Mouse (Mus musculus): ENCODE data around the gene Bag6. TPM values are rescaled to one million over a fixed set of nuclear protein-coding genes. Genes with fewer than 3 reads are reported as not detected.
A peak's percentile ranks its signal among the peaks of the same experiment; 100 is the strongest.
"Not testable (repeated sequence)": the region's sequence is repeated elsewhere in the genome, so short reads cannot be mapped to it uniquely, and the experiment has no call there.

The Bag6 gene
- total and polyA plus RNA-seq, 2 experiments from 2014 or later, result 68.9 to 339 TPM

- peaks cover 25% of the 10 kb centered on the region for H3K36me3 ChIP-seq (ENCODE audit: insufficient read depth, low read length)
- under 1% methylated on average over 50 of the region's 50 CpGs for WGBS
These were observed 13.7 kb upstream of the Bag6 start, which contains the start of gene Gpank1 for GRCm38 (mm10) chr17:35121143-35121799. Gpank1 (plus strand) TSS chr17:35121455.

GRCm38 (mm10) chr17:35121871-35122303 lies 13.1 kb upstream of the Bag6 start, which contains the start of gene Csnk2b:
Csnk2b (minus strand) TSS chr17:35122053.
- TF ChIP-seq CTCF (IDR thresholded peaks at IDR 0.05), result peak; percentile 60
- Histone ChIP-seq H3K4me2 (ENCODE audit: low read depth, low read length, poor library complexity, severe bottlenecking) (peak within 1 kb of the TSS; percentile 94), H3K4me3 (ENCODE audit: low read depth, low read length) (peak within 1 kb of the TSS; percentile 92), H3K9ac (replicated peaks; ENCODE audit: low read length, poor library complexity, severe bottlenecking) (peak within 1 kb of the TSS; percentile 89), H3K9me3 (ENCODE audit: low read length) (no peaks in the 10 kb centered on the region), H3K4me1 (ENCODE audit: insufficient read depth, low read length) (peaks cover 4% of the 10 kb centered on the region; the same call in 1 of the 2 replicates), H3K36me3 (ENCODE audit: insufficient read depth, low read length) (peaks cover 23% of the 10 kb centered on the region), H3K27me3 (ENCODE audit: insufficient read depth, low read length) (no peaks in the 10 kb centered on the region), H3K27ac (ENCODE audit: low read depth, low read length) (peak within 1 kb of the TSS; percentile 92)
- 0% methylated on average over 19 of the region's 19 CpGs for WGBS
- ATAC-seq (ENCODE audit: low FRiP score) (peak; percentile 59), DNase-seq (ENCODE audit: low spot score) (peak; percentile 94)

More at GRCm38 (mm10) chr17:35121143-35121799, 13.7 kb upstream of the Bag6 start, which contains the start of gene Gpank1:
- DNase-seq (ENCODE audit: low spot score), result peak; percentile 100
- H3K9me3 ChIP-seq (ENCODE audit: low read length), result no peaks in the 10 kb centered on the region
- no peaks in the 10 kb centered on the region for H3K4me1 ChIP-seq (ENCODE audit: insufficient read depth, low read length)
- no peak for TF ChIP-seq CTCF (IDR thresholded peaks at IDR 0.05)
- peak within 1 kb of the TSS; percentile 94 for H3K4me2 ChIP-seq (ENCODE audit: low read depth, low read length, poor library complexity, severe bottlenecking)
- H3K27me3 ChIP-seq (ENCODE audit: insufficient read depth, low read length), result no peaks in the 10 kb centered on the region
- H3K27ac ChIP-seq (ENCODE audit: low read depth, low read length), result peak within 1 kb of the TSS; percentile 92
- H3K9ac ChIP-seq (replicated peaks; ENCODE audit: low read length, poor library complexity, severe bottlenecking), result peak within 1 kb of the TSS; percentile 89
- H3K4me3 ChIP-seq (ENCODE audit: low read depth, low read length), result peak within 1 kb of the TSS; percentile 92
- peak; percentile 93 for ATAC-seq (ENCODE audit: low FRiP score)

GRCm38 (mm10) chr17:35123287-35123686 lies 11.7 kb upstream of the Bag6 start:
- peaks cover 13% of the 10 kb centered on the region for H3K4me1 ChIP-seq (ENCODE audit: insufficient read depth, low read length)
- H3K4me3 ChIP-seq (ENCODE audit: low read depth, low read length); ATAC-seq (ENCODE audit: low FRiP score); H3K27ac ChIP-seq (ENCODE audit: low read depth, low read length); H3K9me3 ChIP-seq (ENCODE audit: low read length); H3K27me3 ChIP-seq (ENCODE audit: insufficient read depth, low read length); H3K4me2 ChIP-seq (ENCODE audit: low read depth, low read length, poor library complexity, severe bottlenecking); H3K9ac ChIP-seq (replicated peaks; ENCODE audit: low read length, poor library complexity, severe bottlenecking); DNase-seq (ENCODE audit: low spot score): not testable (repeated sequence)
- WGBS, result 95% methylated on average over 9 of the region's 9 CpGs
- H3K36me3 ChIP-seq (ENCODE audit: insufficient read depth, low read length), result peaks cover 13% of the 10 kb centered on the region

- WGBS, result 96% methylated on average over 12 of the region's 12 CpGs
- H3K4me1 ChIP-seq (ENCODE audit: insufficient read depth, low read length), result peaks cover 13% of the 10 kb centered on the region
These were observed 10.6 kb upstream of the Bag6 start for GRCm38 (mm10) chr17:35124261-35124896.

GRCm38 (mm10) chr17:35125081-35125480 lies 9.9 kb upstream of the Bag6 start:
- ATAC-seq (ENCODE audit: low FRiP score) (no peak), DNase-seq (ENCODE audit: low spot score) (no peak)
- WGBS, result 96% methylated on average over 1 of the region's 1 CpGs
- peaks cover 10% of the 10 kb centered on the region for H3K36me3 ChIP-seq (ENCODE audit: insufficient read depth, low read length)
- no peak overlapping the region for H3K27ac ChIP-seq (ENCODE audit: low read depth, low read length)
- no peak overlapping the region for H3K4me3 ChIP-seq (ENCODE audit: low read depth, low read length)
- no peaks in the 10 kb centered on the region for H3K9me3 ChIP-seq (ENCODE audit: low read length)
- TF ChIP-seq CTCF (IDR thresholded peaks at IDR 0.05), result no peak
- peaks cover 13% of the 10 kb centered on the region for H3K4me1 ChIP-seq (ENCODE audit: insufficient read depth, low read length)
- H3K9ac ChIP-seq (replicated peaks; ENCODE audit: low read length, poor library complexity, severe bottlenecking), result no peak overlapping the region; the same call in 1 of the 2 replicates
- H3K27me3 ChIP-seq (ENCODE audit: insufficient read depth, low read length), result no peaks in the 10 kb centered on the region
- H3K4me2 ChIP-seq (ENCODE audit: low read depth, low read length, poor library complexity, severe bottlenecking), result no peak overlapping the region

More at GRCm38 (mm10) chr17:35124261-35124896, 10.6 kb upstream of the Bag6 start:
- not testable (repeated sequence) for H3K27ac ChIP-seq (ENCODE audit: low read depth, low read length); H3K27me3 ChIP-seq (ENCODE audit: insufficient read depth, low read length); DNase-seq (ENCODE audit: low spot score); H3K9me3 ChIP-seq (ENCODE audit: low read length); H3K4me3 ChIP-seq (ENCODE audit: low read depth, low read length); H3K36me3 ChIP-seq (ENCODE audit: insufficient read depth, low read length); H3K9ac ChIP-seq (replicated peaks; ENCODE audit: low read length, poor library complexity, severe bottlenecking); H3K4me2 ChIP-seq (ENCODE audit: low read depth, low read length, poor library complexity, severe bottlenecking); ATAC-seq (ENCODE audit: low FRiP score)

- H3K36me3 ChIP-seq (ENCODE audit: insufficient read depth, low read length), result peaks cover 13% of the 10 kb centered on the region
- no peaks in the 10 kb centered on the region for H3K9me3 ChIP-seq (ENCODE audit: low read length)
- H3K4me2 ChIP-seq (ENCODE audit: low read depth, low read length, poor library complexity, severe bottlenecking), result peak overlapping the region; percentile 88
- peaks cover 13% of the 10 kb centered on the region for H3K4me1 ChIP-seq (ENCODE audit: insufficient read depth, low read length)
- WGBS, result 25% methylated on average over 6 of the region's 6 CpGs
- DNase-seq (ENCODE audit: low spot score) (no peak), ATAC-seq (ENCODE audit: low FRiP score) (no peak)
- peak overlapping the region; percentile 69 for H3K4me3 ChIP-seq (ENCODE audit: low read depth, low read length)
- no peak for TF ChIP-seq CTCF (IDR thresholded peaks at IDR 0.05)
- peak overlapping the region; percentile 84 for H3K9ac ChIP-seq (replicated peaks; ENCODE audit: low read length, poor library complexity, severe bottlenecking)
- no peak overlapping the region; the same call in 1 of the 2 replicates for H3K27ac ChIP-seq (ENCODE audit: low read depth, low read length)
- H3K27me3 ChIP-seq (ENCODE audit: insufficient read depth, low read length), result no peaks in the 10 kb centered on the region
These were observed 9.4 kb upstream of the Bag6 start for GRCm38 (mm10) chr17:35125578-35125977.

All from midbrain, postnatal 0 days (tissue).